Mouse (Mus musculus) gastrocnemius, postnatal 36 days (tissue): ENCODE data around the gene Rhot1. TPM values are rescaled to one million over a fixed set of nuclear protein-coding genes. Genes with fewer than 3 reads are reported as not detected.
"Not testable (repeated sequence)": the region's sequence is repeated elsewhere in the genome, so short reads cannot be mapped to it uniquely, and the experiment has no call there.

Source experiments
- DNase-seq, 2 experiments: peaks; one replicate each; pipeline ENCODE4 v3.0.0; 2022
- intact Hi-C: fragments of 180-260 bp; cut with DNase I; formaldehyde crosslinking; loops from one replicate; pipeline ENCODE4 v1.15.1; 2025
- total RNA-seq, 2 experiments: library from RNA; stranded (reverse); gene quantifications; 2 replicates each; pipeline ENCODE4 v1.2.3; 2021

The Rhot1 gene
- total RNA-seq, 2 experiments from 2014 or later, result 35.7 to 37.2 TPM

- DNase-seq, intact Hi-C loops: not testable (repeated sequence)
Observed at GRCm38 (mm10) chr11:80185441-80185976, 23.3 kb upstream of the Rhot1 start.

- DNase-seq, result no peak
- intact Hi-C loops, result no loop called here
Observed at GRCm38 (mm10) chr11:80190280-80190679, 18.5 kb upstream of the Rhot1 start.

- no peak for DNase-seq
- intact Hi-C loops, result no loop called here
Observed at GRCm38 (mm10) chr11:80193827-80194226, 15.0 kb upstream of the Rhot1 start.

GRCm38 (mm10) chr11:80196351-80196750 lies 12.5 kb upstream of the Rhot1 start:
- intact Hi-C loops, result no loop called here
- no peak for DNase-seq

- intact Hi-C loops, result no loop called here
- no peak for DNase-seq
Observed at GRCm38 (mm10) chr11:80199316-80199715, 9.5 kb upstream of the Rhot1 start.

GRCm38 (mm10) chr11:80199773-80200172 lies 9.0 kb upstream of the Rhot1 start:
- intact Hi-C loops, result no loop called here
- DNase-seq, result no peak

- intact Hi-C loops, result no loop called here
- no peak for DNase-seq
Observed at GRCm38 (mm10) chr11:80200326-80200725, 8.5 kb upstream of the Rhot1 start.

- DNase-seq, result no peak
- intact Hi-C loops, result no loop called here
Observed at GRCm38 (mm10) chr11:80202296-80202695, 6.5 kb upstream of the Rhot1 start.

- no peak for DNase-seq
Observed at GRCm38 (mm10) chr11:80204037-80204436, 4.8 kb upstream of the Rhot1 start.

GRCm38 (mm10) chr11:80204941-80205340 lies 3.9 kb upstream of the Rhot1 start:
- DNase-seq, result no peak
- intact Hi-C loops, result no loop called here

More at GRCm38 (mm10) chr11:80204037-80204436, 4.8 kb upstream of the Rhot1 start:
- intact Hi-C loops, result no loop called here

- no peak for DNase-seq
- intact Hi-C loops, result no loop called here
Observed at GRCm38 (mm10) chr11:80208465-80208859, 357 bp upstream of the Rhot1 start.

GRCm38 (mm10) chr11:80210321-80210720 lies 1.5 kb downstream of the Rhot1 start:
- intact Hi-C loops, result no loop called here
- no peak for DNase-seq

- intact Hi-C loops, result no loop called here
- DNase-seq, result no peak
Observed at GRCm38 (mm10) chr11:80212282-80212681, 3.5 kb downstream of the Rhot1 start.

GRCm38 (mm10) chr11:80215291-80215690 lies 6.5 kb downstream of the Rhot1 start:
- no peak for DNase-seq
- intact Hi-C loops, result no loop called here

GRCm38 (mm10) chr11:80218657-80219293 lies 10.0 kb downstream of the Rhot1 start:
- intact Hi-C loops, result no loop called here
- DNase-seq, result no peak

GRCm38 (mm10) chr11:80230066-80230465 lies 21.2 kb downstream of the Rhot1 start:
- DNase-seq, intact Hi-C loops: not testable (repeated sequence)

GRCm38 (mm10) chr11:80237278-80237677 lies 28.5 kb downstream of the Rhot1 start:
- intact Hi-C loops, result no loop called here
- DNase-seq, result no peak

GRCm38 (mm10) chr11:80238306-80238705 lies 29.5 kb downstream of the Rhot1 start:
- intact Hi-C loops, result no loop called here
- no peak for DNase-seq

GRCm38 (mm10) chr11:80247026-80247425 lies 38.2 kb downstream of the Rhot1 start:
- no peak for DNase-seq
- intact Hi-C loops, result no loop called here

GRCm38 (mm10) chr11:80248531-80248930 lies 39.7 kb downstream of the Rhot1 start:
- no peak for DNase-seq

GRCm38 (mm10) chr11:80264137-80264536 lies 55.3 kb downstream of the Rhot1 start:
- DNase-seq, result no peak
- intact Hi-C loops, result no loop called here

More at GRCm38 (mm10) chr11:80248531-80248930, 39.7 kb downstream of the Rhot1 start:
- intact Hi-C loops, result no loop called here

GRCm38 (mm10) chr11:80271096-80271495 lies 62.3 kb downstream of the Rhot1 start:
- DNase-seq, result no peak
- intact Hi-C loops, result no loop called here
